Mouse (Mus musculus) layer of hippocampus, adult 9-11 months (tissue): ENCODE data around the gene Col8a1.

ENCODE experiments used
- DNase-seq: peaks from one replicate; pipeline ENCODE4 v3.0.0; 2022

Col8a1 gene

GRCm38 (mm10) chr16:57754526-57755125, at the start of gene Col8a1:
Gene Col8a1, minus strand, starts transcription at chr16:57754737.
- no peak for DNase-seq

- DNase-seq: no peak
Observed at GRCm38 (mm10) chr16:57801886-57802285, 47.3 kb upstream of the Col8a1 start.

GRCm38 (mm10) chr16:57796321-57796720, 41.8 kb upstream of the Col8a1 start:
- DNase-seq: no peak

DNA sequence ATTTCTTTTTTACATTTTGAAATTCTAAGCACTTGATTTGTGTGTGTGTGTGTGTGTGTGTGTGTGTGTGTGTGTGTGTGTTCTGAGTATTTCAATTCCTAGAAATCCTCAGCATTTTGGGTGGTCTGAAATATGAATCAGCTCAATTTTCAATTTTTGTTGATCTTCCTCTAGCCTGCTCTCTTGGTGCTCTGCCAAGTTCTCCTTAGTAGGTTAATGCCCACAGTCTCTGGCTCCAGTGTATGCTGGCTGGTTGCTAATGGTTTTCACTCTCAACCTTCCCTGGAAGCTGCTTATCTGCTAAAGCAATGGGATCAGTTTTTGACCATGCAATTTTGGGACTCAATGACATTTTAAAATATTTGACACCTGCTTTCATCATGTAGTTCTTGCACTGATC, 24.5 kb upstream of the Col8a1 start:
- no peak for DNase-seq

GRCm38 (mm10) chr16:57765615-57766014, 11.1 kb upstream of the Col8a1 start:
- DNase-seq: no peak

- peak; percentile 23 for DNase-seq
Observed at GRCm38 (mm10) chr16:57759862-57760261, 5.3 kb upstream of the Col8a1 start.

GRCm38 (mm10) chr16:57755708-57756107, 1.2 kb upstream of the Col8a1 start:
- DNase-seq: no peak

DNA sequence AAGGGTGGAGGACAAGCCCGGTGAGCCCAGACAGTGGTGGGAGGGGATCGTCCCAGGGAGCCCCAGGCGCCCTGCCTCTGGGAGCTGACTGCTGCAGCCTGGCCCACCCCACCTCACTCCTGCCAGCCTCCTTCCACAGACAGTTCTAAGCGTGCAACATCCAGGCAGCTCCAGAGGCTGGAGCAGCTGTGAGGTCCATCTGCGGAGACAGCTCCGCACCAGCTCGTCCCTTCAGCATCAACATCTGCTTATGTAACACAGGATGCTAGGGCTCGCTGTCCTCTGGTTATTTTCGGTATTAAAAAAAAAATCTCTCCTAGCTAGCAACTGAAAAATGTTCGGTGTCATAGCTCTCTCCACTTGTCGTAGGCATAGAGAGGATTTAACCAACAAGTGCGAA, 704 bp upstream of the Col8a1 start:
- peak; percentile 27 for DNase-seq

DNA sequence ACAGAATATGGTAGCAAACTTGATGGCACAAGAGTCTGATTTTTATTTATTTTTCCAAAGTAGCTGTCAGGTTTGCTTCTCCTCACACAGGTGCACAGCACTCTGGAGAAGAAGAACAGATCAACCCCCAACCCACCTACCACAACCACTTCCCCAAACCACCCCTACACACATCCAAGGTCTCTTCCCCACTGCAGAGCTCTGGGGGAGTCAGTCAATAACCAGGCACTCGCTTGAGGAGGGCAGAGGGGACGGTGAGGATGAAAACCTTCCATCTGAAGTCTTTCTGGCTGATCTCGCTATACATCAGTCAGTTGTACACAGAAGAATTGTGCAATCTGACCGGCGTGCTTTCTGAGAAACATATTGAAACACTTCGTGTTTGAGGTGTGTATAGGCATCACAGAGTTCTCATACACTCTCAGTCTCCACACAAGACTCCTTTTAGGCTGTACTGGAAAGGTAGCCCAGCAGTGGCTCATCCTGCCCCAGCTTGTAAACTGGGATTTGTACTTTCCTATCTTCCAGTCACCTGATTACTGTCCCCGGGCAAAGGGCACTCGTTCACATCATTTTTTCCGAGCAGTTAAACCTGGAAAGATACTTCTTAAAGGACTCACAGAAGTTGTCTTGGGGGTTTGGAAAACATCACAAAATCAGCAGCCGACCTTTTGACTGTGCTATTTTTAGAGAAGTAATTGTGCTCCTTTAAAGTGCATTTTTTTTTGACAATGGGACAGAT, 827 bp downstream of the Col8a1 start:
- DNase-seq: no peak

DNA sequence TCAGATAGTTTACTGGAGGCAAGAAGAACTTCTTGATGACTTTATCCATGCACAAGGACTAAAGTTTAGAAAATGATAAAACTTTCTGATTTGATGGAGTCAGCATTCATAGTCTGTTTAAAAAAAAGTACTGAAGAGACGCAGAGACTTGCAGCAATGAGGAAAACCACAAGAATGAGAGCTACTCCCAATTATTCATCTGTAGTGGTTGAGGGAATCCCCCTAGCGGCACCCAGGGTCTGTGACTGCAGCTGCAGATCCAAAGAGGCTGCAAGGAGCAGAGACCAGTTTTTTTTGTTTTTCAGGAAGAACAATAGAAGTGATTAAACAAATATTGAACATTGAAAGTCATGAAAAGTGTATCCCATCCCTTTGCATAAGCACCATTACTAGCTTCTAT, 4.0 kb downstream of the Col8a1 start:
- DNase-seq: no peak

GRCm38 (mm10) chr16:57748093-57748492, 6.4 kb downstream of the Col8a1 start:
- DNase-seq: no peak

DNA sequence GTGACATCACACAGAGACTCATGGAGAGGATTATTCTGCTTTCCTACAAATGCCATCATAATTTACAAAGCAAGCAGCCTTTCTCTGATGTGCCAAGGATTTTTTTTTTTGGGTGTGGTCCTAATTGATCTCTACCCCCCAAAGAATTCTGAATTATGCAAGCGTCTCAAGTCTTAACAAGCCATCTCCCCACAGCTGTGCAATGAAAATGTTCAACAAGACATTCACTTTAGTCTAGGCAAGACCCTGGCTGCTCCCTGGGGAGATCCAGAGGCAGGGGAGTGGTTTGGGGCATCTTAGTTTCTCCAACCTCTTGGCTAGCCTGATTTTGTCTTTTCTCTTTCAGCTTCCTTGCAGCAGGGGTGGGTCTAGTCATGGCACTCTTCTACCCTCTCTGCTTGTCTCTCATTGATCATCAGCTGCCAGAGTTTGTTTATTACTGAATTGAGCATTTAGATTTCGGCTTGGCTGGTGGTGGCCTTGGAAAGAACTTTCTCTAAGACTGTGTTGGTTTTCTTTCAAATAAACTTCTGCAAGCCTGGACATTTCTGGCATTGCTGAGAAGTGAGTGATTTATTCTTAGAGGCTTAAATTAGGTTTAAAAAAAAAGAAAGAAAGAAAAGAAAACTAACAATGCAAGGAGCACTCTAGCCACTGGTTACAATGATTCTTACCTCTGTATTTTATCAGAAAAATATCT, 7.0 kb downstream of the Col8a1 start:
- no peak for DNase-seq

DNA sequence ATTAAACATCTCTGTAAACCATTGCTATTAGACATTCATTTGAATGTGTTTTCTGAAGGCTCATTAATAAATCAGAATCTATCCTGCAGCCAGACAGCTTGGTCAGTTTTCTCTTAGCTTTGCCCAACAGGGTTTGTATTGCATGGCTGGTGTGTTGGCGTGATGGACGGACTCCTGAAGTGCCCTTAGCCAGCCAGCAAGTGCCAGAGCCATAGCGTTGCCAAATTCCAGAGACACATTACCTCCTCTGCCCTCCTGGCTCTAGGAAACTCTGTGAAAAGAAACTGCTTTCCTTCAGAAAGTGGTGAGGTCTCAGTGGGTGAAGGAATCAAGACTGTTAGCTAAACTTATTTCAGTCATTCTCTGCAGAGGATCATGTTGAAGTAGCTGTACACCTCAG, 14.4 kb downstream of the Col8a1 start:
- DNase-seq: no peak

- no peak for DNase-seq
Observed at GRCm38 (mm10) chr16:57734942-57735341, 19.6 kb downstream of the Col8a1 start.

DNA sequence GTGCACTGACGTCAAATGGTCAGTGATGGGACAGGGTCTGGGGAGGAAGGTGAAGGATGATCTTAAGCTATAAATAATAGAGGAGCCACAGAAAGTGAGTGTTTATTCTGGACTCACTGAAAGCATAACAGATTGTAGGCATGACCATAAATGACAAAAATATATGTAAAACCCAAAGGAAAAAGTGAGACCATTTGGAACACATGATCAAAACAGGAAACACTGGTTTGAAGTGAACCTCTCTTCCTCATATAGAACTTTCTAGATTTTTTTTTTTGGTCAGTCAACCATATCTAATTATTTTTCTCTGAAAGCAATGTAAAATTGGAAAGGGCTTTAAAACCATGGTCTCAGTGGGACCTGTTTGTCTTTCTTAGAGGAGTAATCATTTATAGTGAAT, 21.0 kb downstream of the Col8a1 start:
- no peak for DNase-seq

DNA sequence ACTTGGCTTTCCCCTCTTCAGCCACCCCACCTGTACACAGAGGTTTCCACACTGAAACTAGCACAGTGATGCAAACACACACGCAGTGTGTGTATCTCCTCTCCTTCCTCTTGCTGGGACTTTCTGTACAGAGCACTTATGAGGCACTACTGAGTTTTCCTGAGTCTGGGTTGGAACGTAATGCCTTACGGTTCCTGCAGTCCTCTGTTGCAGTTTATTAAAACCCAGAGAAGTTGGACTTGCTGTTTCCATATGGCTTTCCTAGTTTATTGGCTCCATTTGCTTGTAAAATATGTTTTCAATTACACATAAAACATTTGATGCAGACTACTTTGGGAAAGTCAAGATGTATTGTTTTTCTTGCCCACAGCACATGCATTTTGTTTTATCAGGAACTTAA, 21.4 kb downstream of the Col8a1 start:
- no peak for DNase-seq

DNA sequence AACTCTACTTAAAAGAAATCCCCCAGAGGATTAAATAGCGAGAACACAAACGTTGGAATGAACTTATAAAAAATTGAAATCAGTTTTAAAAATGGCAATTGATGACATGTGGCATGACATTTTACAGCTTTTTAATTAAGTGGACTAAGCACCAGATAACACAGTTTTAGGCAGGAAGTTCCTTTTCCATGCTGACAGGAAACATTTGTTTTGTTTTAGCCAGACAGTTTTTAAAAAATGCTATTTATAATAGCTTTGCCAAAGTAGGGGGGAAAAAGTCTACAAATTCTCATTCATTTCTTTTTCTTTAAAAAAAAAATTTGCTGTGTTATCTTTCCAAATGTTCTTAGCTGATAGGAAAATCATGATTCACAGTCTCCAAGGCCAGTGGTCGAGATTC, 29.6 kb downstream of the Col8a1 start:
- DNase-seq: no peak

DNA sequence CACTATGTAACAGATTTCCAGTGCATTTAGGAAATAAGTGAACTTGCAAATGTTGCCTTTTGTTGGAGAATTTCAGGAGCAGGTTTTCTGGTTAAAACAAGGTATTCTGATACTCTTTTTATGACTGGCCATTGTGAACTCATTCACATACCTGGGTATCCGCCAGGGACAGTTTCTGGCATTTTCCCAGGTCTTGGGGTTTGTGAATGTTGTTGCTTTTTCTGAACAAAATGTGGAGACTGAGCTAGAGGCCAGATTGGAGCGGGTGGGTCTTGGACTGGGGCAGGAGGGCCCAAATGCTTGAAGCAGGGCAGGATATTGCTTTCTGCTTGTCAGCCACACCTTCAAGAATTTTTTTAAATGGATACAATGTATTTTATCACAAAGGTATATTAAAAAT, 35.6 kb downstream of the Col8a1 start:
- DNase-seq: no peak

DNA sequence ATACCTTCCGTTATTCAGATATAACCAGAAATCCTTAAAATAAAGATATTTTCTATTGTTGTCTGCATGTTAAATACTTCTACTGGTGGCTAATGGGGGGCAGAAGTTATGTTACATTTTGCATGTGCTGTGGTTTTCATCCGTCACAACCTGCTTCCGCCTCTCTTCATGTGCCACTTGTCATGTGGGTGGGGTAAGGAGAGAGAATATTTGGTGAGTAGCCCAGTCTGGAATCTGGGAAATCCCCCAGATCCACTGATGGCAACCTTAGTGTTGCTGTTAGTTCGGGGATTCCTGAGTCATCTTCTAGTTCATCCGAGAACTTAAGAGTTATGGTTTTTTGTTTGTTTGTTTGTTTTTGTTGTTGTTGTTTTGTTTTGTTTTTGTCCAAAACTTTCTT, 55.8 kb downstream of the Col8a1 start:
- DNase-seq: no peak

- DNase-seq: no peak
Observed at GRCm38 (mm10) chr16:57694694-57695093, 59.8 kb downstream of the Col8a1 start.

DNA sequence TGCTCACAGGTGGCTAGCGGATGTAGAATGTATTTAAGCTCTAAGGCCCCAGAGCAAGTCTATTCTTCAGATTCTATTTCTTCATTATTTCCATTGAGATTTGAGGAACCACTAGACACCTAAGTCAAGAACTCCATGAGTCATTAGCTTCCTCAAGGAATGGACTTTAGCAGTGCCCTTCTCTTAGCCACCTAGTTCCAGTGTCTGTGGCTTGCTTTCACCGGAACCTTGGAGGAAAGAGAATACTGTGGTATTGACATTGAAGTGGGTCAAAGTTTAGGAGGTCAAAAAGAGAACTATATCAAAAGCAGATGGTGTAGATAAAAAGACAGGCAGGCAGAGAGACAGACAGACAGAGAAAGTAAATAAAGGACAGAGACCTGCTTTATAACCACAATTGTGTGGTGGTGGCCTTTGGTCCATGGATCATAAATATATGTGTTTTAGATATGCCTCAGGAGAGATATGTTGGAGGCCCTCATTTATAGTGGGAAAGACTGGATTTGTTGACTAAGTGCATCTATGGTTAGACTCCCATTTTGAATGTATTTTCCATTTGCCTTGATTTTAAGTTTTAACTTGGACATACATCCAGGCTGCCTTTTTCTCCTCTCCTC, 60.5 kb downstream of the Col8a1 start:
- no peak for DNase-seq

DNA sequence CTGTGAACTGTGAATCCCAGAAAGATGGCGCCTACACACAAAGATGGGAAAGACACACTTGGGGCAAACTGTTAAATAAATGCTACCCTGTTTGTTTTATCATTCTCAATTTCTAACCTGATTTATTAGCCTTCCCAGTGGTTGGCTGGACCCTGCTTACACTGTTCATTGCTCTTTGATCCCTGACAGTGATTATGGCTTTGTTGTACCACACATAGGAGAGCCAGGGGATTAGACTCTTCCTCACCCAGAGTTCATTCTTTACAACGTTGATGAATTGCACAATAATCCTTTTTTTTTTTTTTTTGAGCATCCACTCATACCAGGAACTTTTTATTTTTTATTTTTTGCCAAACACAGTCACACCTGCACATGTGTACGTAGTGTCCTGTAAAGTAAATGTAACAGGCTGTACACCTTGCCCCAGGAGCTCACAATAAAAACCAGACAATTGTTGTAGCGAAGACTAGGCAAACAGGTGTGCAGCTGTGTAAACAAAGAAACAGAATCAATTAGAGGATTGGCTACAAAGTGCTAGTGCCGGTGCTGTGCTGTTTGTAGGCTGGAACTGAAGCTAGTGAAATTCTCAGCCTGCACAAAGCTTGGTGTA, 68.6 kb downstream of the Col8a1 start:
- DNase-seq: no peak

DNA sequence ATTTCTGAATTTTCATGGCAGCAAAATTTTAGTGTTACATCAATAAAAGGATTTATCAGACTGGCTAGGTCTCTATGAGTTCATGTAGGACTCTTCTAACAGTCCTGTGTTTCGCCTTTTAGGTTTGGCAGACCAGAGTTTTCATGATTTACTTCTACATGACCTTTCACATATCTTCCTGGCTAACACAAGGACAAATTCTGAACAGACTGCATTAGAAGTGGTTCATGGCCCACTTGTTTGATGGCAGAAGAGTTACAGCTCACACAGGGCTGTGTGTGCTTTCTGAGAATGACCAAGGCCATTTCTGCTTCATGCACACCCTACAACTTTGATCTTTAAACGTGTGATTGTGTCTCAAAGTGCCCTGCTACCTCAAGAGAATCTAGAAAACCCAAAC, 82.3 kb downstream of the Col8a1 start:
- DNase-seq: no peak
